Mouse (Mus musculus) small intestine, adult 2 months (tissue): ENCODE data around the gene Rad54l2. TPM values are rescaled to one million over a fixed set of nuclear protein-coding genes. Genes with fewer than 3 reads are reported as not detected.

Source experiments
- H3K27ac ChIP-seq: fragments of 200-500 bp; 2 replicates; pipeline ENCODE4 v1.5.1; 2012; ENCODE audit warnings: low read depth, low read length, control low read depth, inconsistent platforms; ENCODE audit not compliant: insufficient read depth
- H3K27me3 ChIP-seq: fragments of 200-500 bp; 2 replicates; pipeline ENCODE4 v1.6.1; 2012; ENCODE audit warnings: mild to moderate bottlenecking, moderate library complexity, low read length, inconsistent platforms; ENCODE audit not compliant: control insufficient read depth, insufficient read depth
- H3K36me3 ChIP-seq: fragments of 200-500 bp; 2 replicates; pipeline ENCODE4 v1.6.1; 2012; ENCODE audit warnings: mild to moderate bottlenecking, low read length, control low read depth, inconsistent platforms; ENCODE audit not compliant: control insufficient read depth, insufficient read depth
- H3K4me1 ChIP-seq: fragments of 200-500 bp; 2 replicates; pipeline ENCODE4 v1.6.1; 2012; ENCODE audit warnings: low read length, inconsistent platforms, mixed read lengths; ENCODE audit not compliant: control insufficient read depth, insufficient read depth, insufficient read length
- H3K4me3 ChIP-seq: fragments of 200-500 bp; 2 replicates; pipeline ENCODE4 v1.5.1; 2012; ENCODE audit warnings: low read depth, mild to moderate bottlenecking, control low read depth, inconsistent platforms, low read length, moderate library complexity
- CTCF ChIP-seq: fragments of 200-500 bp; IDR thresholded peaks from 2 replicates; pipeline ENCODE4 v1.5.1; 2012; ENCODE audit warnings: low read depth, mild to moderate bottlenecking, control low read depth, inconsistent platforms, low read length, moderate library complexity, mixed read lengths; ENCODE audit not compliant: insufficient replicate concordance, insufficient read length; ENCODE audit errors: extremely low read depth
- POLR2A ChIP-seq: fragments of 200-500 bp; IDR thresholded peaks from 2 replicates; pipeline ENCODE4 v1.6.1; 2012; ENCODE audit warnings: low read depth, mild to moderate bottlenecking, control low read depth, inconsistent platforms, low read length, moderate library complexity
- WGBS: fragments of 180-500 bp; shearing (Covaris S2); methylation state at CpG from one replicate; pipeline ENCODE4 v1.1.7; 2018; 5-methylcytosine and 5-hydroxymethylcytosine counted together
- polyA plus RNA-seq: library from polyadenylated mRNA; depleted of rRNA; stranded (reverse); fragments of >200 nt; gene quantifications from 2 replicates; pipeline ENCODE4 v1.2.3, GENCODE M21; 2012

The Rad54l2 gene
- polyA plus RNA-seq, 1 experiment = 34.9 TPM

DNA sequence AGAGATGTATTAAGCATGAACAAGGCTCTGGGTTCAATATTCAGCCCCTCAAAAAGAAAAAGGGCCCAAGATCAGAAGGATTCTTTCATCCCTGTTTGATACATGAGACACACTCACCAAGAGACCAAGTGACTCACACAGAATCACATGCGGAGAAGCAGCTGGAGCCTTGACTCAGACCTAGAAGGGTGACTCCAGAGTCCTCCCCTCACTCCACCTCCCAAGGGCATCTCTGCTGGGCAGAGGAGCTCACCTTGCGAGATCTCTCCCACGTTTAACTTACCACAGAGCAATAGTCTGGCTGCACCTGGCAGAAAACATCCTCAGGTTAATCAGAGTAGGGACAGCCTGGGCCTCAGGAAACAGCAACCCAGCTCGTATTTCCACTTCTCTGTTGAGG, 110.8 kb downstream of the Rad54l2 start:
- WGBS = 73% methylated on average over 4 of the region's 4 CpGs
- TF ChIP-seq CTCF (no peak), POLR2A (no peak)

DNA sequence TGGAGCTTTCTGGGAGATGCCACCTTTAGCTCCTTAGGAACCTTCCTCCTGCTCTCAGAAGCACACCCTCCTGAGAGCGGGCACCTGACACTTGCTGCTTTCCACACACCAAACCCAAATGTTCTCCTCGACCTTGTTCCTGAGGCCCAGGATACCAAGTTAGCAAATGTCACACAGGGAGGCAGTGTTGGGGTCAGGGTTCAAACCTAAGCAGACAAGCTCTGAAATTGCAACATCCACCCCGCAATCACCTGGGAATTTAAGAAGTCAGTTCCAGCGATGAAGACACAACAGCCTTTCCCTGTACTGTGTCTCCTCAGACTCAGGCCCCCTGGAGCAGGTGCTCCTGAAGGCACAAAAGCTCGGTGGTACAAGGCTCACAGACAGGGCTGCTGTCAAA, 111.3 kb downstream of the Rad54l2 start:
- no peak overlapping the region for H3K4me3 ChIP-seq
- H3K27me3 ChIP-seq = no peaks in the 10 kb centered on the region
- no peaks in the 10 kb centered on the region for H3K4me1 ChIP-seq
- H3K36me3 ChIP-seq = peaks cover 34% of the 10 kb centered on the region; the same call in 1 of the 2 replicates
- TF ChIP-seq POLR2A (no peak), CTCF (no peak)
- 71% methylated on average over 5 of the region's 5 CpGs for WGBS
- no peak overlapping the region for H3K27ac ChIP-seq

More for the DNA sequence above, 110.8 kb downstream of the Rad54l2 start:
- H3K27ac ChIP-seq = no peak overlapping the region
- H3K4me1 ChIP-seq = no peaks in the 10 kb centered on the region
- H3K36me3 ChIP-seq = peaks cover 32% of the 10 kb centered on the region; the same call in 1 of the 2 replicates
- no peaks in the 10 kb centered on the region for H3K27me3 ChIP-seq
- no peak overlapping the region for H3K4me3 ChIP-seq

DNA sequence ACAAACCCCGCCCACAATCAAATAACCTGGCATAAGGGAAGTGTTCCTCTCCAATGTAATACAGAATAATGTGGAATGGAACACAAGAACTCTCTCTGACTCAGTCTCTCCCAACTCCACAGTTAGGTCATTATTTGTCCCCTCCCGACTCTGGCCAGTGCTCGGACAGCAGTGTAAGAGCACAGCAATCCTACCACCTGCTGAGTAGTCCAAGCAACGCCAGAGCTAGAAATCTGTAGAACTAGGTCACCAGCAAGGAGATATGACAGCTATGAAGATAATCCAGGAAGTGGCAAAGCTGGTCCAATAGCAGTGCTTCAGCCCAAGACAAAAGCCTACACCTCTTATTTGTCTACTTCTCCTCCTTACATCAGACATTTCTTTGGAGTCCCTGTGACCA, 112.4 kb downstream of the Rad54l2 start:
- 70% methylated on average over 4 of the region's 4 CpGs for WGBS
- no peaks in the 10 kb centered on the region for H3K4me1 ChIP-seq
- H3K27ac ChIP-seq = no peak overlapping the region
- no peaks in the 10 kb centered on the region for H3K27me3 ChIP-seq
- no peak overlapping the region for H3K4me3 ChIP-seq
- TF ChIP-seq CTCF = no peak
- no peak for TF ChIP-seq POLR2A
- H3K36me3 ChIP-seq = peaks cover 32% of the 10 kb centered on the region; the same call in 1 of the 2 replicates

DNA sequence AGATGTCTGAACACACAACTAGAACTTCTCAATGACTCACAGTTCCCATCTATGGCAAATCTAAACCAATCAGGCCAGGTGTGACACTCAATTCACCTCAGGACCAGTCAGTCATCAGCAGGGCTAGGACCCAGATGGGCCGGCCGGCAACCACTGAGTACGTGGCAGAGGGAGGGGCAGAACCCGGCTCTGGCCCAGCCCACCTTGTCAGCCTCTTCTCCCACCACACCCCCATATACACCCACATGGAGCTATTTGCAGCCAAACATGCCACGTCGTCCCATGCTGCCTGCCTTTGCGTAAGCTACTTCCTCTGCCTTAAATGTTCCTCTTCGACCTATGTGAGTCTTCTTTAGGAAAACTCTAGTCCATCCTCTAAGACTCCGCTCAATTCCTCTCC, 113.0 kb downstream of the Rad54l2 start:
- Histone ChIP-seq H3K27ac (no peak overlapping the region), H3K4me3 (no peak overlapping the region), H3K4me1 (no peaks in the 10 kb centered on the region), H3K36me3 (peaks cover 31% of the 10 kb centered on the region; the same call in 1 of the 2 replicates), H3K27me3 (no peaks in the 10 kb centered on the region)
- TF ChIP-seq POLR2A (no peak), CTCF (no peak)
- 84% methylated on average over 9 of the region's 9 CpGs for WGBS

GRCm38 (mm10) chr9:106675480-106675879, 113.5 kb downstream of the Rad54l2 start:
- Histone ChIP-seq H3K36me3 (peaks cover 31% of the 10 kb centered on the region; the same call in 1 of the 2 replicates), H3K4me3 (no peak overlapping the region), H3K27me3 (no peaks in the 10 kb centered on the region), H3K27ac (no peak overlapping the region), H3K4me1 (no peaks in the 10 kb centered on the region)
- TF ChIP-seq POLR2A (no peak), CTCF (peak; percentile 68; the same call in 1 of the 2 replicates)
- 0% methylated on average over 1 of the region's 1 CpGs for WGBS

- 90% methylated on average over 2 of the region's 2 CpGs for WGBS
- Histone ChIP-seq H3K4me1 (no peaks in the 10 kb centered on the region), H3K27me3 (no peaks in the 10 kb centered on the region), H3K4me3 (no peak overlapping the region), H3K36me3 (peaks cover 24% of the 10 kb centered on the region; the same call in 1 of the 2 replicates), H3K27ac (no peak overlapping the region)
- TF ChIP-seq CTCF (no peak), POLR2A (no peak)
Measured at GRCm38 (mm10) chr9:106673860-106674259, 115.1 kb downstream of the Rad54l2 start.

DNA sequence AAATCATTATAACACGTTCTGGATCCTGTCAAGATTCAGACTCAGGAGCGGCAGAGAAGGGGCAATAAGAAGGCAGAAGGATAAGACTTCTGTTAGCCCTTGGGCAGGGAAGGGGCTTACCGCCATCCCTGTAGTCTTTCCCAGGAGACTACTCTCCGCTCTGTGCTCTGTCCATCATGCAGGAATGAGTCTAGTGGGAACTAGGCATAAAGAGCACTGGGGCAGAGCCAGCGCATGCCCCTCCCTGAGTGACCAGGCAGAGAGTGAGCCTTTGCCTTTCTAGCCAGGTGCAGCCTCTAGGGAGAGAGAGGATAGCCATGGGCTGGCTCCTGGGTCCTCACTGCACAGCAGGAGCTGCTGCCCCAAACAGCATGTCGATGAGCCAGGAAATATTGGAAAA, 124.1 kb downstream of the Rad54l2 start:
- H3K36me3 ChIP-seq = peaks cover 38% of the 10 kb centered on the region
- no peak for TF ChIP-seq CTCF
- TF ChIP-seq POLR2A = no peak
- no peaks in the 10 kb centered on the region for H3K27me3 ChIP-seq
- no peaks in the 10 kb centered on the region for H3K4me1 ChIP-seq
- whole genome bisulfite sequencing = 91% methylated on average over 6 of the region's 6 CpGs
- no peak overlapping the region for H3K4me3 ChIP-seq
- no peak overlapping the region for H3K27ac ChIP-seq
